Mouse (Mus musculus) adrenal gland, adult 18-20 months (tissue): Measurements from ENCODE around the gene Kcnk13. TPM values are rescaled to one million over a fixed set of nuclear protein-coding genes. Genes with fewer than 3 reads are reported as not detected.

Experiments
- DNase-seq, 2 experiments: peaks; one replicate each; pipeline ENCODE4 v3.0.0; 2021 to 2022; ENCODE audit warnings: low spot score in 2 of 2
- total RNA-seq, 2 experiments: library from RNA; stranded (reverse); gene quantifications; 1 replicate in 1 of 2; 2 replicates in 1 of 2; pipeline ENCODE4 v1.2.3; 2021

Gene Kcnk13
- total RNA-seq, 2 experiments from 2014 or later: 1.2 TPM

DNA sequence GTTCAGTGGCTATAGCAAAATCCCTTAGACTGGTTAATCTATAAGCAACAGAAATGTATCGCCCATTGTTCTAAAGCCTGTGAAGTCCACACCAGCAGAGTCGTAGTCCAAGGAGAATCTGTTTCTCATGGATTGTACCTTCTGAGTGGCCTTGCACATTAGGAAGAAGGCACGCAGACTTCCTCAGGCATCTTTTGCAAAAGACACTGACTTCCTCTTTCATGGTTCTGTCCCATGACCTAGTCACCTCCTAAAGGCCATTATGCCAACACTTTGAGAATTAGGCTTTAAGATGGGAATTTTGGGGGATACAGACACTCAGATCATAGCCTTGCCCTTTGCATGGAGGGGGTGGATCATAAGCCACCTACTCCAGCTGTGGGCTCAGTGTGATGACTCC is 48.5 kb downstream of the Kcnk13 start:
- DNase-seq: no peak

DNA sequence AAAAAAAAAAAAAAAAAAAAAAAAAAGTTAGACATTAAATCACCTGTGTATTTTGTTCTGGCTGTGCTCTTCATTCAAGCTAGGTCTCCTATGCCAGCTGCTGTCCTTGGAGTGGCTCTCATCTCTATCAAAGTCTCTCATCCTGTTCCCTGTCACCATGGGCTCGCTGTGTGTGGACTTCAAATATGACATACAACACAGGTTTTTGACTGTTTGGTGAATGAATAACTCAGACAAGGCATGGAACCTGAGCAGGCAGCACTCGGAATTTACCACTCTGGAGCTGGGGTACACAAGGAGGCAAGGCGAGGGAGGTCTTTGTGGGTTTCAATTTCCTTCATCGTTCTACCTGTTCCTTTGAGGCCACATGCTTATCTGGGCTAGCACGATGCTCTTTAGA is 50.8 kb downstream of the Kcnk13 start:
- DNase-seq: no peak

DNA sequence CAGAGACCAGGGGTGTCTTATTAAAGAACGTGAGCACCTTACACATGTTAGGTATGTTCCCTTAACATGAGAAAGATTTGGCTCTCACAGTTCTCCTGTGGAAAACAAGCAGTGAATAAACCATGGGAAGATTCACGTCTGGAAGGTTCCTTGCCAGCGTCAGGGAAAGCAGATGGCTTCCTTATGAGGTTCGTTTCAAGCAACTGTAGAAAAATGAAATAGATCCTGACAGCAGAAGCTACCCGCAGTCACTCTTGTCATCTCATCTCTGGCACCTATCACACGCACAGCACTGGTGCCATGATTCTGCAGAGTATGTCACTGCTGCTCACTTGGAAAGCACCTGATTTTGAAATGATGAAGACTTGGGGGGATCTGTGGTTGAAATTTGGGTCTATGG is 53.4 kb downstream of the Kcnk13 start:
- no peak for DNase-seq

DNA sequence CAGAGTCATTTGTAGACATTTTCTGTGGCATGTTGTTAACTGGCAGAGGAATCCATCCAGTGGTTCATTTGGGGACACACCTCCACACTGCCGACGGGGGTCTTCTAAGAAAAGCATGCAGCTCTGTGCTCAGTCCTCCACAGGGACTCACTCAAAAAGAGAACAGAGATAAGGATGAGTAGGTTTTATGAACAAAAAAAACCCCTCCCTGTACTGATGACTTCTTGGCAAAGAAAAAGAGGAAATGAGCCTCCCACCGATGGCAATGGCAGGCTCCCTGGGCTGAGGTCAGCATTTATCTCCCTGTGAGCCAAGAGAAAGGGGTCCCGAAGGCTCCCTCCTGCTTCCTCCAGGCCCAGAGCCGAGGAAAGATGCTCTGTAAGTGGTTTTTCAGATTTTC is 58.2 kb downstream of the Kcnk13 start:
- no peak for DNase-seq

DNA sequence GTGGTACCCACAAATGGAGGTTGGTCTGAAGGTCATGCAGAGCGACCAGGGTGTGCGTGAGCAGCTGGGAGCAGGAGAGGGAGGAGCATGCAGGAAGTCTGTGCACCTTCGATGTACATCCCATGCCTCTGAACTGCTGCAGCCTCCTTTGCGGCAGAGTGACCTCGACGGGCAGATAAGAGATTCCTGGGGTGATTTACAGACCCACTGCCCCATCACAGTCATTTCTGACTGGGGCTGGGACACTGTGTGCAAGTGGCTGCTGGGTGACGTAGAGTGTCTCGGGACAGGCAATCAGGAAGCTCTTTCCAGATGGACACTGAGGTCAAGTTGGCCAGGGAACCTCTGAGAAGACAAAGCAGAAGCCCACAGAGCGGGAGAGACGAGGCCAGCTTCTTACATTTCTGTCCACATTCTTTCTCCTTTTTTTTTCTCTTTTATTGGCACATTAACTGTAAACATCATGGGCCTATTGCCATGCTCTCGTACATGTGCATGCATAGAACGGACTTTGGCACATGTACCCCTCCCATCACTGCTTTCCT is 59.6 kb downstream of the Kcnk13 start:
- DNase-seq: no peak

DNA sequence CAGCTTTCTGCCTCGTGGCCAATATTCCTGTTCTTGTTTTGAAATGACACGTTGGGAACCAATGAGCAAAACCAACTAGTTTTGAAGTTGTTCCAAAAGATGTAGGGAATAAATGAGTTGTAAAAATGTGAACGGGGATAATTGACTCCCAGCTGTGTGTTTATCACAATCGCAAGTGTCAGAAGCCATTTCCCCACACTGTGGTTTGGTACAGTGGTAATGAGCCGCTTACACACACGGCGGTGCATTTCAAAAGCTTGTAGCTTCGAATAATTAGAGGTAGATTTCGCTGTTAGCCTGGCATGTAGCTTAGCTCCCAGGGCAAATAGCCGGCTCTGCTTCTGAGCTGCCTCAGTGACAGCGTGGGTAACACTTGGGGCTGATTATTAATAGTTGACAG is 61.4 kb downstream of the Kcnk13 start:
- no peak for DNase-seq

DNA sequence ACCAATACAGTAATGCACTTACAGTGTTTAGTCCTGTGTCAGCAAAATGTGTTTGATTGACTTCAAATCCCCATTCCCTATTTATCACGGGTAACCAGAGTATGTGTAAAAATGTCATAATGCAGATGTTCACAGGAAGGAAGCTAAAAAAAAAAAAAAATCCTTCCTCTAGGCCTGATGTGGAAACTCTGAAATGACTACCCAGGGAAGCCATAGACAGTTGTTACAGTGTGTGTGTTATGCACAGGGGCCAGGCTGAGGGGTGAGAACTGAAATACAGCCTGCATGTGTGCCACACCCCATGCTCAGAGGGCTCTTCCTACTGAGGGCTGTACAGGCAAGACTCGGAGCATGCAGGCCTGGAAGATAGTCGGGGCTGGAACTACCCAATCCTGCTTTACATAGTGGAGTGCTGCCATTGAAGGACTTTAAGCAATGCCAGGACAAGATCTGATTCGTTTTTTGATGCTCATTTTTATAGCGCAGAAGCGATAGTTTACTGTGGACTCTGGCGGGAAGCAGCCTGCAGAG is 62.5 kb downstream of the Kcnk13 start:
- DNase-seq: no peak

DNA sequence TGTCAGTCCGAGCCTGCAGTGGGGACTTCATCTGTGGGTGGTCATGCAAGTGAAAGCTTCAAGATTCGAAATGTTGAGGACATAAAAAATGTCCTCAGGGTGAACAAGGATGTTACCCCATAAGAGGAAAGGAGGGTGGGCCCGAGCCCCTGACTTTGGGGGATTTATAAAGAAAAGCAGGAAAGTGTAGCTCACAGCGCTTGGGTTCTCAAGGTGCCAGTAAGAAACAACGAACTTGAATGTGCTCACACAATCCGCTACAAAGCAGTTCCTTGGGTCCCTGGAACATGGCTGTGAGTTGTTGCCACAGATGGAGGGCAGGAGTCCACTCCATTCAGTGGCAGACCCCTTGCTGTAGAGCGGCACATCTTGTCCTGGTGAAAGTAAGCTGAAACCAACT is 63.0 kb downstream of the Kcnk13 start:
- DNase-seq: no peak

DNA sequence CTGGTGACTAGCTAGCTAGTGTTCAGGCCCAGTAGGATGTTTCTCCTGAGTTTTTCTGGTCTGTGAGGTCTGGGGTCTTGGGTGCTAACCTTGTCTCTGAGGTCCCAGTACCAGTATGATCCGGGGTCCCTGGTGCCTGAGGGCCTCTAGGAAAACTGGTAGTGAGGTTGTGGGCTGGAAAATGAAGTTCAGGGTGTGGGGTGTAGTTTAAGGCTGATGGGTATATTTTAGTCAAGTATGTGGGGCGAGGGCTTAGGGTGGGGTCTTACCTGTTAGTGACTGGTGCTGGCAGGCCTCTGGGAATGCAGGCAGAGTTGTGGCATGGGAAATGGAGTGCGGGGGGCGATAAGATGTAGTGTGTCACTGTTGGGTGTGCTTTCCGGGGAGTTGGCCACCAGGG is 67.4 kb downstream of the Kcnk13 start:
- DNase-seq: no peak

DNA sequence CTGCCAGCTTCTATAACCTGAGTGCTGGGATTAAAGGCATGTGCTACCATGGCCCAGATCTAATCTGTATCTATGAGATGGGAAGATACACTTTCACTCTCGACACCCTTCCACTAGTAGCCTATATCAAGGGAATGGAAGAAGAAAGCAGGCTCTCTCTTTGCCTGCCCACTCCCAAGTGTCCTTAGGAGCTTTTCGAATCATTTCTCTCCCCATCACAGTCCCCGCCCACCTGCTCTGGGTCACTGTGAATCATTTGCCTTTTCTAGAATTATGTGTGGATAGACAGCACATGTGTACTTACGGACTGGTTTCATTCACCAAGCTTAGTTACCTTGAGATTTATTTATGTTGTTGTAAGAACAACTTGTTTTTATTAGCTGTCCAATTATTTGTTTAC is 68.2 kb downstream of the Kcnk13 start:
- no peak for DNase-seq

DNA sequence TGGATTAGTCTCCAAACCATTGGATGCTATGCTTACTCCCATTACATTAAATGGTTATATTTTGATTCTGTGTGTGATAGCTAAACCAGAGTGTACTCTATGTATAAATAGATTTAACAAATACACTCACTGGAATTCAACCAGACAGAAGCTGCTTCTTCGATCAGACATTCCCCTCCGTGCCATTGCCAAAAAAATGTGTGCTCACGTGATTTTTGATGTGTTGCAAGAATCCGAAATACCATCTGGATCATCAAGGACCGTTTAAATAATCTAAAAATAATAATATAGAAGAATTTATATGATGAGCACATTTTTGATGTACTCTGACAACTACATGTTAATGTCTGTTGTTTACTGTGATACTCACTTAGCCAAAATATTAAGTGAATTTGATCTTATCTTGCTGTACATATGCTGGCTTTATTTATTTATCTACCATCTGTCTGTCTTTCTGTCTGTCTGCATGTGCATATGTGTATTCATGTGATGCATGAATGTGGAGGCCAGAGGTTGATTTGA is 74.5 kb downstream of the Kcnk13 start:
- no peak for DNase-seq

DNA sequence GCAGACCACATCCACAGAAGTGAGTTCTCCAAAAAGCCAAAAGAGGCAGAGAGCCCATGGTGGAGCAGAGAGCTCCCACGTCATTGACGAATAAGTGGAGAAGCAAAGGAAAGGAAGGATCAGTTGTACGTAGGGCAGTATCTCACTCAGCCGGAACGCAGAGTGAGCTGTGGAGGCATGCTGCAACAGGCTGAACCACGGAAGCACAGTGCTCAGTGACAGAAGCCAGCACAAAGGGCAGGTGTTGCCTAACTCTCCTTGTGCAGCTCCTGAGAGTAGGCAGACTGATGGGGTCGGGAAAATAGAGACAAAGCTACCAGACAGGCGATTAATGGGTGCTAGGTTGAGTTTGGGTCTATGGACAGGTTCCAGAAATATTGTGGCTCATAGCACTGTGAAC is 77.8 kb downstream of the Kcnk13 start:
- DNase-seq: no peak

DNA sequence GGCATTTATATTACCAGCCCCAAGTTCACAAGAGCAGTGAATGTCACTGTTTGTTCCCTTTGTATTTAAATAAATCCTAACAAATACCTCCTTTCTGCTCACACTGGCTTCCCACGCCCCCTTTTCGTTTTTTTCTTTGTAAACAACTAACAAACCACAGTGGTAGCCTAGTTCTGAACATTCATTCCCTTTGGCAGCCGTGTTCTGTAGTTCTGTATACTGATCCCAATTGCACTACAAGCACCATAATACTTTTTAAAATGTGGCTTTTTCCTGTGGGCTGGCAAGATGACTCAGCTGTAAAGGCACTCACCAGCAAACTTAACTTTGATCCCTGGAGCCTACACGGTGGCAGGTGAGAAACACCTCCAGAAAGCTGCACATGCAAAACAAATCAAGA is 80.4 kb downstream of the Kcnk13 start:
- DNase-seq: no peak

DNA sequence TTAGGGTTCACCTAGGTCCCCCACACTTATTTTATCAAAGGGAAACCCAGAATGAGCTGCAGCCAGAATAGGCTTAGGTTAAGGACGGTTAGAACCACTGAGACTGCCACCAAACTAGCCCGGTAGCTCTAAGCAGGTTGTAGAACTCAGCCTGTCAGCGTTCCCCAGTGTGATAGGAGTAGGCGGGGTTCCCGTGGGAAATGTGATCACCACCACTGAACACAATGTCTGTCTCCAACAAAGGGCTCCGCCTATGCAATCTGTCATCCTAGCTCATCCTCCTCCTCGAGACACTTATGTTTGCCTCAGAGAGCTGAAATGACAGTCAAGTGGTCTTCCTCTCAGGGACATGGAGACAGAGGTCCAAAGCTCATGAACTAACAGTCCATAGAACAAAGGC is 86.3 kb downstream of the Kcnk13 start:
- no peak for DNase-seq

DNA sequence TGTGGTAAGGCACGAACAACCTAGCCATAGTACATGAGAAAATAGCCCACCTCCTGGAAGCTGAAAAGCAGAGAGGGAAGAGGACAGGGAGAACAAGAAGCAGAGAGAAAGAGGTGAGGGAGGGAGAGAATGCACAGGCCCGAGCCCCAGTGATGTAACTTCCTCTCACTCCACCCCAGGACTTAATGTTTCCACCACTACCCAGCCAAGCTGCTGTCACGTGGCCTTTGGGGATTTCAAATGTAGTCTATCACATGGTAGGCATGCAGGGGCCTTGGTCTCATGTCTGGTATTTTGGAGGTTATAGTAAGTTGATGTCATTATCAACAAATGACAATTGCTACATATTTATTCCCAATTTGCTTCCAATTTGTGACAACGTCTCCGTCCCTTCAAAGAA is 89.3 kb downstream of the Kcnk13 start:
- DNase-seq: no peak

DNA sequence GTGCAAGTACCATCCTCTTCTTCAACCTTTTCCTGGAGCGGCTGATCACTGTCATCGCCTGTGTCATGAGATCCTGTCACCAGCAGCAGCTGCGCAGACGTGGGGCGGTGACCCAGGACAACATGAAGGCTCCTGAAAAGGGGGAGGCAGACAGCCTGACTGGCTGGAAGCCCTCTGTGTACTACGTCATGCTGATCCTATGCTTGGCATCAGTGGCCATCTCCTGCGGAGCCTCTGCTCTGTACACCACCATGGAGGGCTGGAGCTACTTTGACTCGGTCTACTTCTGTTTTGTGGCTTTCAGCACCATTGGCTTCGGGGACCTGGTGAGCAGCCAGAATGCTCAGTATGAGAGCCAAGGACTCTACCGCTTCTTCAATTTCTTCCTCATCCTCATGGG is 96.8 kb downstream of the Kcnk13 start:
- no peak for DNase-seq

DNA sequence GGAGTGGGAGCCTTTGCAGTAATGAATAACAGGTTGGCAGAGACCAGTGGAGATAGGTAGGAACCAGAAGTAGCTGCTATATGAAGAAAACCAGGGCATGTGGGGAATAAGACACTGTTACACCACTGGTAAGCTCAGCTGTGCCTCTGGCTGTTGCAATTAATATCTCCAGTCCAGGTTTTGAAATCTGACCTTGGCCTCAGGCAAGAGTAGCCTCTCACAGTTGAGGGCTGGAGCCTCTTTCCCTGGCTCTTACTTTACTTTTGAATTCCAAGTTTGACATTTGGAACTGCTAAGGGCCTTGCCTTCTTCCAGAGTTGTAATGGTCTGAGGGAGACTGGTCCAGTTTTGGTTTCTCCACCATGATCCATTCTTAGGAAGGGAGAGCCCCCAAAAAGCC is 97.5 kb downstream of the Kcnk13 start:
- peak in 1 of 2 experiments; percentile 2 for DNase-seq

DNA sequence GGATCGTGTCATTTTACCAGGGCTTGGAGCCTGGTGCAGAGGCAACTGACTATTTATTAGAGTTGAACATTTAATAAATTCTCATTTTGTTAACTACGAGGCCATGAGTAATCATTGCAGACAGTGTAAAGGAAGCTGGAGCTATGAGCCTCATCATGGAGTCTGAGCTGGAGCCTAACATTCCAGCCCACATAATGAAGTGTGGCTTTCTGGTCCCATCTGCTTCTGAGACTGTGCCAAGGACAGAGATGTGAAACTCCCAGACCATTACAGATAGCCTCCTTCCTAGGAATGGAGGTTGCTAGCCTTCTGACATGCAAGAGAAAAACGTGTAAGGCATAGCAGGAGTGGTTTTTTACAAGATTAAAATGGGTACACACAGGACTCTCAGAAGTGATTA is 98.3 kb downstream of the Kcnk13 start:
- no peak for DNase-seq

DNA sequence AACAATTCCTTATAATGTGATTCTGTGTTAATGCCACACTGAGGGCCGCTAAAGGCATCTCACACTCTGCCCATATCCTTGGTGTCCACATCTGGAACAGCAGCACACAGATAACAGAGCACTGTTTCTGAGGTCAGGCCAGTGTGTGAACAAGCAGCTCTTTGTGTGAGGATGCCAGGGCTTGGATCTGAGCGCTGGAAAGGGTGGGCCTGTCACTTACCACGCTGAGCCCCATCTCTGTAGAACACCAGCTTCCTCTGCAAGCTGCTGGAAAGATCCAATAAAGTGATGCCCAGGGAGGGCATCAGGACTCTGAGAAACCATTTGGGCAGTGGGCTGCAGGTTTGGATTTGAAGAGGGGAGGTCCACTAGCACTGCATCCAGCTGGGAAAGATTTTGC is 100.8 kb downstream of the Kcnk13 start:
- no peak for DNase-seq

DNA sequence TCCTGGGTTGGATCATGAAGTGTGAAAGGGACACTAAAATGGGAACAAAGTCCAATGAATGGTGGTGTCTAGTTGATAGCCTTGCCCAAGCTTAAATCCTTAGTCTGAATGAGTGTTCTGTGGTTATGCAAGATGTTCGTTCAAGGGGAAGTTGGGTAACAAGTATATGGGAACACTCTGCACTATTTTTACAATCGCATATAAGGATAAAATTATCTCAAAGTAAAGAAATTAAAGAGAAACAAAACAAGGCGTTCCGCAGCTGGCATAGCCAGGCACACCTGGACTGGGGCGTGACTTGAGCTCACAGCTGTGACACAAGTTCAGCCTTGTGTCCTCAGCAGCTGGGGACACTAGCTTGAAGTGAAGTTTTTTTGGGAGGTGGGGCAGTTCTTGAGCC is 103.2 kb downstream of the Kcnk13 start:
- DNase-seq: no peak

DNA sequence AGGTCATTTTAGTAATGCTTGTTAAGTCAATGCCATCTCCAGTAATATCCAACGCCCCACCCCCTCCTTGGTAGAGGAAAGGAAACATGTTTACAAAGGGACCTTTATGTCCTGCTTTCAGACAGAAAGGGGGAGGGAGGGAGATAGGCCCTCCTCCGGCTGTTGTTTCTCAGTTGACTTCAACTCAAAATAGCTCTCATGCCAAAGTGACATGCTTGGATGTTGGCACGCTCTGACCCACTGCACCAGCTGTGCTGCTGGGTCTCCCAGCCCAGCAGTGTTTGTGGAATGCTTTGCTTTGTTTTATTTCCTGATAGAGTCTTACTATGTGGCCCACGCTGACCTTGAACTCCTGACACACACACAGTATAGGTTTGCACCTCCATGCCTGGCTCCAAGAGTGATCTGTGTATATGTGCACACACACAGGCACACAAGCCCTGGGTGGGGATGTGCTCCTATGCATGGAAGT is 108.9 kb downstream of the Kcnk13 start:
- no peak for DNase-seq

DNA sequence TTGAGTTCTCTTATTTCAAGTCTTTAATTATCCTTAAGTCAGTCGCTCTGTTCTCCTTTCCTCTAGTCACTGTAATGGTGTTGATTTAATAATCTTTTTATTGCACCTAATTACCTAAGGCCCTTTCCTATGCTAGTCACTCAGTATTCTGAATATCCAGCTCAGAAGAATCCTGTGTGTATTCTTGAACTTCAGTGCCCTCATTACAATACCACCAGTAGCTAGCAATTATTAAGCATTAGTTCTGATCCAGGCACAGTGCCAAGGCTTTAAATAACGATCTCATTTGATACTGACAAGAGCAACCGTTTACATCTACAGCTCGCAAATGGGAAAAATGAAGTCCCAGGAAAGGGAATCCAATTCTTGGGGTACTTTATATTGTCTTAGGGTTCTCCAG is 111.4 kb downstream of the Kcnk13 start:
- DNase-seq: no peak

DNA sequence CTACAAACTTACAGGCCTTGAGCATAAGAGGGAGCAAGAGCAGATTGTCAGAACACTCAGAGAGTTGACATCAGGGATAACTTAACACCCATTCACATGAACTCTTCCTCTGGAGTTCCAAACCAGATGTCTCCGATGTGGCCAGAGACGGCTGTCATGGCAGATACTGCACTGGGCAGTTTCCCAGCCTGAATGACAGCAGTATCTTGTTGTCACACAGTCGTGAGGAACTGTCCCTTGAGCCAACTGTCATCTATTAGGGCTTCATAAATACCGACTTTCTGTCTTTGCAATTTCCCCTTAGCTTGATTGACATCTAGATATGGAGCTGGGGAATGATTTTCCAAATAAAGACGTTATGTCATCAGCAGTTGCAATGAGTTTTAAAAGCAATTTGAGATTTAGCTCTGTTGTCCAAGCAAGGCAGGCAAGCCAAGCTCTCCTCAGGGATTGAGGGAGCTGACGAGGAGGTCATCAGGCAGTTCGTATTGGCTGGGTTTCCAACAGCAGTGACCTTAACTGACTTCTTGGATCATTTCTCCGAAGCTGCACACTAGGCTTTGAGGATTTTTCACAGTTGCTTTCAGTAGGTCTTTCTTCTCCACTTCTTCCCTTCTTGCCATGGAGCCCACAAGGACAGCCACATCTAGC is 115.5 kb downstream of the Kcnk13 start:
- DNase-seq: no peak
